Mouse (Mus musculus) liver, embryonic 11.5 days (tissue): ENCODE measurements at regions not wholly inside any gene's neighbourhood (a gene's known extent, or its start where the extent isn't known, plus 50 kb on each side); places are given as distances from the start of the nearest gene placed in this dataset.
A peak's percentile ranks its signal among the peaks of the same experiment; 100 is the strongest.

ENCODE experiments used
- ATAC-seq: fragments of 200-750 bp; cut with Nextera tagmentation; replicated peaks from 2 replicates; pipeline ENCODE4 v1.8.0; 2017; ENCODE audit warnings: moderate number of reproducible peaks, mild to moderate bottlenecking, moderate TSS enrichment, moderate library complexity; ENCODE audit not compliant: low FRiP score
- DNase-seq: peaks from one replicate; pipeline ENCODE4 v3.0.0-alpha.2; 2017; ENCODE audit warnings: low spot score
- H3K27ac ChIP-seq: fragments of 300-500 bp; sonication (generic); 2 replicates; pipeline ENCODE4 v1.5.1; 2014; ENCODE audit warnings: mild to moderate bottlenecking, low read depth, low read length, control low read depth
- H3K27me3 ChIP-seq: fragments of 300-500 bp; sonication (generic); replicated peaks from 2 replicates; pipeline ENCODE4 v1.6.1; 2014; ENCODE audit warnings: low read length, mixed read lengths; ENCODE audit not compliant: control insufficient read depth, insufficient read depth
- H3K36me3 ChIP-seq: fragments of 300-500 bp; sonication (generic); 2 replicates; pipeline ENCODE4 v1.6.1; 2014; ENCODE audit warnings: mild to moderate bottlenecking, low read length, moderate library complexity, mixed read lengths; ENCODE audit not compliant: control insufficient read depth, insufficient read depth
- H3K4me1 ChIP-seq: fragments of 300-500 bp; sonication (generic); replicated peaks from 2 replicates; pipeline ENCODE4 v1.6.1; 2014; ENCODE audit warnings: low read length, mixed read lengths; ENCODE audit not compliant: control insufficient read depth, insufficient read depth
- H3K4me2 ChIP-seq: fragments of 300-500 bp; sonication (generic); 2 replicates; pipeline ENCODE4 v1.6.1; 2014; ENCODE audit warnings: mild to moderate bottlenecking, control low read depth, moderate library complexity
- H3K4me3 ChIP-seq: fragments of 300-500 bp; sonication (generic); 2 replicates; pipeline ENCODE4 v1.5.1; 2014; ENCODE audit warnings: low read depth, low read length, control low read depth
- H3K9ac ChIP-seq: fragments of 300-500 bp; sonication (generic); 2 replicates; pipeline ENCODE4 v1.6.1; 2014; ENCODE audit warnings: low read depth, low read length, control low read depth
- H3K9me3 ChIP-seq: fragments of 300-500 bp; sonication (generic); 2 replicates; pipeline ENCODE4 v1.6.1; 2016; ENCODE audit warnings: low read length, inconsistent platforms, mixed read lengths; ENCODE audit not compliant: control insufficient read depth
- WGBS: fragments of 180-500 bp; shearing (Covaris S2); extraction: QIAGEN DNeasy Blood & Tissue Kit; methylation state at CpG from one replicate; pipeline ENCODE4 v1.1.7; 2014; 5-methylcytosine and 5-hydroxymethylcytosine counted together

GRCm38 (mm10) chr10:43651915-43652314, 73.8 kb downstream of the Cd24a start:
- Histone ChIP-seq H3K36me3 (no peaks in the 10 kb centered on the region), H3K27me3 (no peaks in the 10 kb centered on the region), H3K27ac (no peak overlapping the region), H3K9me3 (no peaks in the 10 kb centered on the region), H3K4me2 (no peak overlapping the region), H3K4me3 (no peak overlapping the region), H3K4me1 (peaks cover 21% of the 10 kb centered on the region), H3K9ac (no peak overlapping the region)
- no peak for DNase-seq
- WGBS: 82% methylated on average over 13 of the region's 13 CpGs
- no peak for ATAC-seq

GRCm38 (mm10) chr10:43655082-43655671, 77.1 kb downstream of the Cd24a start:
- Histone ChIP-seq H3K36me3 (no peaks in the 10 kb centered on the region), H3K27ac (no peak overlapping the region), H3K4me3 (no peak overlapping the region), H3K27me3 (no peaks in the 10 kb centered on the region), H3K9ac (no peak overlapping the region), H3K4me1 (peaks cover 6% of the 10 kb centered on the region; the same call in 1 of the 2 replicates), H3K4me2 (no peak overlapping the region), H3K9me3 (no peaks in the 10 kb centered on the region)
- 68% methylated on average over 8 of the region's 8 CpGs for WGBS
- DNase-seq (no peak), ATAC-seq (no peak)

- no peak overlapping the region for H3K9ac ChIP-seq
- no peak overlapping the region for H3K27ac ChIP-seq
These were observed 77.6 kb downstream of the Cd24a start for GRCm38 (mm10) chr10:43655680-43656079.

GRCm38 (mm10) chr10:43656207-43656606, 78.1 kb downstream of the Cd24a start:
- Histone ChIP-seq H3K9me3 (no peaks in the 10 kb centered on the region), H3K9ac (no peak overlapping the region), H3K4me1 (peaks cover 6% of the 10 kb centered on the region; the same call in 1 of the 2 replicates), H3K4me3 (no peak overlapping the region), H3K27ac (no peak overlapping the region), H3K36me3 (no peaks in the 10 kb centered on the region), H3K4me2 (no peak overlapping the region), H3K27me3 (no peaks in the 10 kb centered on the region)
- DNase-seq (no peak), ATAC-seq (no peak)
- 85% methylated on average over 2 of the region's 2 CpGs for WGBS

More at GRCm38 (mm10) chr10:43655680-43656079, 77.6 kb downstream of the Cd24a start:
- ATAC-seq (no peak), DNase-seq (no peak)
- Histone ChIP-seq H3K9me3 (no peaks in the 10 kb centered on the region), H3K4me3 (no peak overlapping the region), H3K4me2 (no peak overlapping the region), H3K4me1 (peaks cover 6% of the 10 kb centered on the region; the same call in 1 of the 2 replicates), H3K27me3 (no peaks in the 10 kb centered on the region), H3K36me3 (no peaks in the 10 kb centered on the region)
- WGBS: 65% methylated on average over 2 of the region's 2 CpGs

DNA sequence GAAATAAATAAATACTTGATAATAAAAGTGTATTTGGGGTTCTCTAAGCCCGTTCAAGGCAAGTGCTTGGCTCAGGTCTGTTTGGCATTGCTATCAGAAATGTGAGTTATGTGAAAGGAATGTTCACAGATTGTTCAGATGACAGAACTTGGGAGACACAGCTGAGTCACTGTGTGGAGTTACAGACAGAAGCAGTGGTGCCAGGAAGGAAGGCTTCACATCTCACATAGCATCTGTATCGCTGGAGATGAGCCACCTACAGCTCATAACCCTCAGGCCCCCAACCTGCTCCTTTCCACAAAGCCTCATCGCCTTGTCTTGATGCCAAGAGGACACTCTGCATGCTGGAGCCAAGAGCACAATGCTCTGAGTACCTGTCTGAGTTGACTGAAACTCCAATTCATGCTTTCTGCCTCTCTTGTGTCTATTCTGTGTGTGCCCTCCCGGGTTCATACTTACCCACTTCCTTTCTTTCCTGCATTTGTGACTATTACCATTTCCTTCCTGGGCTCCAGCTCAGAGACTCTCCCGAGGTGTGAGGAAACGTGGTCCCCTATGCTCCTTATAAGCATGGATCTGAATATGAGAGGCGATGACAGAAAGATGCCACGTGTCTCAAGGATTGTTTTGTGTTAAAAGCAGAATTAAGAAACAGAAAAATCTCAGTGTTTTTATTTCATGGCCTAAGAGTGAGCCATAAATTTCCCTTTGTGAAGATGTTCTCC, 79.6 kb downstream of the Cd24a start:
- Histone ChIP-seq H3K4me2 (no peak overlapping the region), H3K36me3 (no peaks in the 10 kb centered on the region), H3K4me3 (no peak overlapping the region), H3K9me3 (no peaks in the 10 kb centered on the region), H3K27ac (no peak overlapping the region), H3K9ac (no peak overlapping the region), H3K27me3 (no peaks in the 10 kb centered on the region), H3K4me1 (peaks cover 6% of the 10 kb centered on the region; the same call in 1 of the 2 replicates)
- ATAC-seq (no peak), DNase-seq (no peak)
- WGBS: 73% methylated on average over 8 of the region's 8 CpGs

- H3K27me3 ChIP-seq: no peaks in the 10 kb centered on the region
These were observed 80.1 kb downstream of the Cd24a start for GRCm38 (mm10) chr10:43658226-43658593.

GRCm38 (mm10) chr10:43664844-43665243, 86.8 kb downstream of the Cd24a start:
- 40% methylated on average over 4 of the region's 4 CpGs for WGBS
- no peak overlapping the region for H3K4me3 ChIP-seq
- peaks cover 44% of the 10 kb centered on the region for H3K4me1 ChIP-seq
- DNase-seq (no peak), ATAC-seq (no peak)
- no peak overlapping the region for H3K4me2 ChIP-seq
- no peak overlapping the region for H3K9ac ChIP-seq
- no peaks in the 10 kb centered on the region for H3K9me3 ChIP-seq
- H3K27ac ChIP-seq: no peak overlapping the region
- H3K36me3 ChIP-seq: no peaks in the 10 kb centered on the region
- no peaks in the 10 kb centered on the region for H3K27me3 ChIP-seq

More at GRCm38 (mm10) chr10:43658226-43658593, 80.1 kb downstream of the Cd24a start:
- WGBS: 39% methylated on average over 1 of the region's 1 CpGs
- H3K4me2 ChIP-seq: no peak overlapping the region
- no peak overlapping the region for H3K27ac ChIP-seq
- H3K36me3 ChIP-seq: no peaks in the 10 kb centered on the region
- no peak overlapping the region for H3K9ac ChIP-seq
- peaks cover 6% of the 10 kb centered on the region; the same call in 1 of the 2 replicates for H3K4me1 ChIP-seq
- H3K4me3 ChIP-seq: no peak overlapping the region
- peak; percentile 68 for ATAC-seq
- H3K9me3 ChIP-seq: no peaks in the 10 kb centered on the region
- DNase-seq: no peak

DNA sequence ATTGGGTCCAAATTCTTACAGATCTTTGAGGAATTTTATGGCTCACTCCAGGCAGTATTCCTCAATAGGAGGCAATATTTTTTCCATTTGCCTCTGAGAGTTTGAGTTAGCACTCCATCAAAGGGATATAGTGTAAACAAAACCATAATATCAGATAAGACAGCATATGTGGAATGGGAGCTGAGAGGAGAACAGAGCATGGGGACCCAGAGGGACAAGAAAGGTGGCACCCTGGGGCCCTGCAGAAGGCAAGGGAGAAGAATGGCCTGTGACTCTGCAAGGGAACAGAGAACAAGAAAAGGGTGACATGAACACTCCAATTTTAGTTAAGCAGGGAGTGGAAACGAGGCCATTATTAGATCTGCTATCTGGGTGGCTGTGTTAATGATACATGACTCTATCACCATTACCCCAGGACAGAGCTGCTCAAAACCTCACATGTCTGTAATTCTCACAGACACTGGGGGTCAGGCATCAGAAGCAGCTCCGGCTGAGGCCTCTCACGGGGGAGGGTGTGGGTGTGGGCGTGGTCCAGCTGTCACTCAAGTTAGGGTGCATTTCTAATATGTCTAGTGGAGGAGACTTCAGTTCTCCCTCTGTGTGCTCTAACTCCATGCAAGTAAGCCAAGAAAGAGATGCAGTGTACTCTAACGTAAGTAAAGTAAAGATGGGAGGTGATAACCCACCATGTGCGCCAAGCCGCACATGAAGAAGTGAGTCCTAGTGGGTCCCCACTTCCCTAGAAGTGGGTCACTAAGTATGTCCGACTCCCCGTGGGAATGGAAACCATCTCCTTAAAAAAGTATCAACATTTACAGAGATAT, 88.4 kb downstream of the Cd24a start:
- ATAC-seq (peak; percentile 85), DNase-seq (no peak)
- WGBS: 49% methylated on average over 9 of the region's 9 CpGs
- peak overlapping the region; percentile 70 for H3K4me2 ChIP-seq
- peak overlapping the region; percentile 59 for H3K27ac ChIP-seq
- no peaks in the 10 kb centered on the region for H3K36me3 ChIP-seq
- peak overlapping the region; percentile 45 for H3K9ac ChIP-seq
- H3K9me3 ChIP-seq: no peaks in the 10 kb centered on the region
- H3K27me3 ChIP-seq: no peaks in the 10 kb centered on the region
- H3K4me1 ChIP-seq: peaks cover 57% of the 10 kb centered on the region
- peak overlapping the region; percentile 37 for H3K4me3 ChIP-seq
